Mouse (Mus musculus): ENCODE results near the gene Hsf2bp. TPM values are rescaled to one million over a fixed set of nuclear protein-coding genes. Genes with fewer than 3 reads are reported as not detected.

The Hsf2bp gene
- polyA plus RNA-seq, 1 experiment from 2014 or later = 0.64 TPM

DNA sequence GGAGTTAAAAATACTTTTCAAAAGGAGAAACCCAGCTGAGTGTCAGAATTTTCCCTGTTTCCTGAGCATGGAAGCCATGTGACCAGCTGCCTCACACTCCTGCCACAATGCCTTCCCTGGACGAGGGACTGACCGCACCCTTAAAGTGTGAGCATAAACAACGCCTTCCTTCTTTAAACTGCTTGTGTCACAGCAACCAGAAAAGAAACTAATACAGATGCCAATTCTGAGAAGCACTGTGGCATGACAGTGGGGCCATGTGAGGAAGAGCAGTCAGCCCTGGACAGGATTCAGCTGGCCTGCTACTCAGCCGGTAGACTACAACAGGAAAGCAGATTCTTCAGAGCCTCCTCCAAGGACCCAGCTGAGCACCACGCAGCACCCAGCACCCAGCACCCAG, 29.3 kb downstream of the Hsf2bp start:
- DNase-seq (ENCODE audit: low spot score) (no peak), ATAC-seq (replicated peaks; ENCODE audit: low FRiP score) (no peak)
- Histone ChIP-seq H3K27ac (ENCODE audit: low read depth, low read length) (no peak overlapping the region), H3K9ac (ENCODE audit: low read depth, low read length) (no peak overlapping the region), H3K27me3 (replicated peaks; ENCODE audit: control insufficient read depth, insufficient read depth, low read length) (no peaks in the 10 kb centered on the region), H3K4me2 (no peak overlapping the region), H3K36me3 (ENCODE audit: control insufficient read depth, insufficient read depth, low read length) (no peaks in the 10 kb centered on the region), H3K4me3 (ENCODE audit: low read depth, low read length) (no peak overlapping the region), H3K9me3 (ENCODE audit: control insufficient read depth, low read length) (no peaks in the 10 kb centered on the region), H3K4me1 (replicated peaks; ENCODE audit: control insufficient read depth, insufficient read depth, low read length) (no peaks in the 10 kb centered on the region)
- WGBS = 79% methylated on average over 5 of the region's 5 CpGs

DNA sequence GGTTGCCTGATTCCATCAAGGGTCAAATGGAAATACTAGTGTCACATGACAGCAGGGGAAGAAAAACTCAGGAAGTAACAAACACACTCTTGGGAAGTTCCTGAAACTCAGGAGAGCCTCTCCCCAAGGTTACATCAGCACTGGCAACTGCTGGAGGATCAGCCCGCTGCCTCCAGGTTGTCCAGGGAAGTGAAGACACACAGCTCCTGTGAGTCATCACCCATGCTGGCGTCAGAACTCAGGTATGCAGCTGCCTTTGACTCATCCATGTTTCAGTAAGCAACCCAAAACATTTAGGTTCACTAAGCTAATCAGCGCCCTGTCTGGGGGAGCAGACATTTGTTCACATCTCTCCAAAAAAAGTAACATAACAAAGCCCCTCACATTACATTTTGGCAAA, 32.9 kb downstream of the Hsf2bp start:
- Histone ChIP-seq H3K27ac (ENCODE audit: low read depth, low read length) (no peak overlapping the region), H3K4me1 (replicated peaks; ENCODE audit: control insufficient read depth, insufficient read depth, low read length) (no peaks in the 10 kb centered on the region), H3K27me3 (replicated peaks; ENCODE audit: control insufficient read depth, insufficient read depth, low read length) (no peaks in the 10 kb centered on the region), H3K4me2 (no peak overlapping the region), H3K36me3 (ENCODE audit: control insufficient read depth, insufficient read depth, low read length) (no peaks in the 10 kb centered on the region), H3K4me3 (ENCODE audit: low read depth, low read length) (no peak overlapping the region), H3K9ac (ENCODE audit: low read depth, low read length) (no peak overlapping the region), H3K9me3 (ENCODE audit: control insufficient read depth, low read length) (no peaks in the 10 kb centered on the region)
- no peak for DNase-seq (ENCODE audit: low spot score)
- WGBS = 88% methylated on average over 3 of the region's 3 CpGs
- ATAC-seq (replicated peaks; ENCODE audit: low FRiP score) = no peak

DNA sequence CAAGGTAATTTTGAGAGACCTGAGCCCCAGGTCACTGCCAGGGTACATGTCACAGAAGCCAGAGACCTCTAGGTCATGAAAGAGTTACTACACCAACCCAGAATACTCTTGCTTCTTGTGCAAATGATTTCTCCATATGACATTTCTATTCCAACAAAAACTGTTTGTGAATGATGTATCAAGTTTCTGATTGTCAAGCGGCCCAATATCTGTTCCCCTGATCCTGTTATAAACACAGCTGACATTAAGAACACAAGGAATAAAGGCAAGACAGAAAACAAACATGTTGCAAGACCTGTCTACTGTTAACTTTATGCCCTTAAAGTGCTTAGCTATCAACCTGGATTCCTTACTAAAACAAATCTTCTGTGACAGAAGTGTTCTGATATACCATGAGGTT, 37.8 kb downstream of the Hsf2bp start:
- Histone ChIP-seq H3K9ac (ENCODE audit: low read depth, low read length) (no peak overlapping the region), H3K4me1 (replicated peaks; ENCODE audit: control insufficient read depth, insufficient read depth, low read length) (peaks cover 12% of the 10 kb centered on the region), H3K4me2 (no peak overlapping the region), H3K36me3 (ENCODE audit: control insufficient read depth, insufficient read depth, low read length) (no peaks in the 10 kb centered on the region), H3K9me3 (ENCODE audit: control insufficient read depth, low read length) (no peaks in the 10 kb centered on the region), H3K27ac (ENCODE audit: low read depth, low read length) (no peak overlapping the region), H3K4me3 (ENCODE audit: low read depth, low read length) (no peak overlapping the region), H3K27me3 (replicated peaks; ENCODE audit: control insufficient read depth, insufficient read depth, low read length) (no peaks in the 10 kb centered on the region)
- DNase-seq (ENCODE audit: low spot score) (no peak), ATAC-seq (replicated peaks; ENCODE audit: low FRiP score) (no peak)
- WGBS = 69% methylated on average over 1 of the region's 1 CpGs

GRCm38 (mm10) chr17:31996331-31996730, 39.8 kb downstream of the Hsf2bp start:
- Histone ChIP-seq H3K9me3 (ENCODE audit: control insufficient read depth, low read length) (no peaks in the 10 kb centered on the region), H3K4me1 (replicated peaks; ENCODE audit: control insufficient read depth, insufficient read depth, low read length) (peaks cover 15% of the 10 kb centered on the region), H3K27ac (ENCODE audit: low read depth, low read length) (peak overlapping the region; percentile 43), H3K9ac (ENCODE audit: low read depth, low read length) (no peak overlapping the region), H3K36me3 (ENCODE audit: control insufficient read depth, insufficient read depth, low read length) (no peaks in the 10 kb centered on the region), H3K4me2 (no peak overlapping the region), H3K27me3 (replicated peaks; ENCODE audit: control insufficient read depth, insufficient read depth, low read length) (no peaks in the 10 kb centered on the region), H3K4me3 (ENCODE audit: low read depth, low read length) (no peak overlapping the region)
- 61% methylated on average over 4 of the region's 4 CpGs for WGBS
- no peak for ATAC-seq (replicated peaks; ENCODE audit: low FRiP score)
- DNase-seq (ENCODE audit: low spot score) = no peak

- H3K27ac ChIP-seq (ENCODE audit: low read depth, low read length) = peak overlapping the region; percentile 43; the same call in 1 of the 2 replicates
- peak; percentile 60; the same call in 1 of the 2 replicates for ATAC-seq (replicated peaks; ENCODE audit: low FRiP score)
- DNase-seq (ENCODE audit: low spot score) = no peak
Measured at GRCm38 (mm10) chr17:31995784-31996183, 40.4 kb downstream of the Hsf2bp start.

GRCm38 (mm10) chr17:31994132-31994531, 42.0 kb downstream of the Hsf2bp start:
- Histone ChIP-seq H3K4me2 (no peak overlapping the region), H3K9ac (ENCODE audit: low read depth, low read length) (no peak overlapping the region), H3K36me3 (ENCODE audit: control insufficient read depth, insufficient read depth, low read length) (no peaks in the 10 kb centered on the region), H3K4me1 (replicated peaks; ENCODE audit: control insufficient read depth, insufficient read depth, low read length) (peaks cover 15% of the 10 kb centered on the region), H3K4me3 (ENCODE audit: low read depth, low read length) (no peak overlapping the region), H3K27me3 (replicated peaks; ENCODE audit: control insufficient read depth, insufficient read depth, low read length) (no peaks in the 10 kb centered on the region), H3K9me3 (ENCODE audit: control insufficient read depth, low read length) (no peaks in the 10 kb centered on the region), H3K27ac (ENCODE audit: low read depth, low read length) (no peak overlapping the region)
- ATAC-seq (replicated peaks; ENCODE audit: low FRiP score) (no peak), DNase-seq (ENCODE audit: low spot score) (no peak)

More at GRCm38 (mm10) chr17:31995784-31996183, 40.4 kb downstream of the Hsf2bp start:
- 30% methylated on average over 2 of the region's 2 CpGs for WGBS
- H3K4me2 ChIP-seq = no peak overlapping the region
- no peaks in the 10 kb centered on the region for H3K9me3 ChIP-seq (ENCODE audit: control insufficient read depth, low read length)
- H3K4me3 ChIP-seq (ENCODE audit: low read depth, low read length) = no peak overlapping the region
- H3K27me3 ChIP-seq (replicated peaks; ENCODE audit: control insufficient read depth, insufficient read depth, low read length) = no peaks in the 10 kb centered on the region
- H3K4me1 ChIP-seq (replicated peaks; ENCODE audit: control insufficient read depth, insufficient read depth, low read length) = peaks cover 15% of the 10 kb centered on the region
- H3K36me3 ChIP-seq (ENCODE audit: control insufficient read depth, insufficient read depth, low read length) = no peaks in the 10 kb centered on the region
- H3K9ac ChIP-seq (ENCODE audit: low read depth, low read length) = no peak overlapping the region

- Histone ChIP-seq H3K9ac (ENCODE audit: low read depth, low read length) (no peak overlapping the region), H3K4me3 (ENCODE audit: low read depth, low read length) (no peak overlapping the region), H3K4me1 (replicated peaks; ENCODE audit: control insufficient read depth, insufficient read depth, low read length) (peaks cover 15% of the 10 kb centered on the region), H3K27me3 (replicated peaks; ENCODE audit: control insufficient read depth, insufficient read depth, low read length) (no peaks in the 10 kb centered on the region), H3K36me3 (ENCODE audit: control insufficient read depth, insufficient read depth, low read length) (no peaks in the 10 kb centered on the region), H3K27ac (ENCODE audit: low read depth, low read length) (no peak overlapping the region), H3K4me2 (no peak overlapping the region), H3K9me3 (ENCODE audit: control insufficient read depth, low read length) (no peaks in the 10 kb centered on the region)
- DNase-seq (ENCODE audit: low spot score) = no peak
- WGBS = 83% methylated on average over 1 of the region's 1 CpGs
- no peak for ATAC-seq (replicated peaks; ENCODE audit: low FRiP score)
Measured at GRCm38 (mm10) chr17:31993354-31993753, 42.8 kb downstream of the Hsf2bp start.

DNA sequence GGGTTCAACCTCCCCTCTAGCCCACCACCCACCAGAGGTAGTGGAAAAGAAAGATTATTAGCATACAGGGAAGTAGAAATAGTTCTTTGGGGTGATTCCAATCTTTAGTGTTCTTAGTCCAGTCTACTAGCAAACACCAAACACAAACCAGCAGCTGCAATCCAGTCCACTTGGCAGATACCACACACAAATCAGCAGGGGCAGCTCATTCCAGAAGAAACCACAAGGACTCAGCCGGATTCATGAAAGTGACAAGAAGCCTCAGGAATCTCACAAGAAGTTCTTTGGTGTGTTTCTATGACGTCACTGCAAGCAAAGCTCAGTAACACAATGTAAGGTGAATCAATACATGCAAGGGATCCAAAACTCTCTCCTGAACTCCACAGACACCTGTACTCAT, 44.1 kb downstream of the Hsf2bp start:
- no peak overlapping the region for H3K4me2 ChIP-seq
- peaks cover 15% of the 10 kb centered on the region for H3K4me1 ChIP-seq (replicated peaks; ENCODE audit: control insufficient read depth, insufficient read depth, low read length)
- no peak for DNase-seq (ENCODE audit: low spot score)
- H3K27me3 ChIP-seq (replicated peaks; ENCODE audit: control insufficient read depth, insufficient read depth, low read length) = no peaks in the 10 kb centered on the region
- no peak overlapping the region for H3K4me3 ChIP-seq (ENCODE audit: low read depth, low read length)
- no peaks in the 10 kb centered on the region for H3K36me3 ChIP-seq (ENCODE audit: control insufficient read depth, insufficient read depth, low read length)
- H3K9ac ChIP-seq (ENCODE audit: low read depth, low read length) = no peak overlapping the region
- 53% methylated on average over 2 of the region's 2 CpGs for WGBS
- H3K9me3 ChIP-seq (ENCODE audit: control insufficient read depth, low read length) = no peaks in the 10 kb centered on the region
- H3K27ac ChIP-seq (ENCODE audit: low read depth, low read length) = no peak overlapping the region
- no peak for ATAC-seq (replicated peaks; ENCODE audit: low FRiP score)

DNA sequence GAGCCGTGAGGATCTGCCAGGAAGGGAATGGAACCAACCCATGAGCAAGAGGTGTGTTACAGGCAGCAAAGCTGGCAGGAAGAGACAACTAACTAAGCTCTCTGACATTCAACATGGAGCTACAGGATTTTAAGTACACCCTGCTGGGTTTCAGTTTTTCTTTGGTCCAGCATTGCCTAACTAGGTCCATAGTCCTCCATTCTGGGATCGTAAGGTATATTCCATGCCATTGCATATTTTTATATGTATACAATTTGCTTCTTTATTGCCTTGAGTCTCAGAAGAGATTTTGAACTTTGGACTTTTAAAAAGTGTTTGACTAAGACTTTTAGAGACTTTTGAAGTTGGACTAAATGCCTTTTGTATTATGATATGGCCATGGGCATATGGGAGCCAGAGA, 47.1 kb downstream of the Hsf2bp start:
- H3K4me1 ChIP-seq (replicated peaks; ENCODE audit: control insufficient read depth, insufficient read depth, low read length) = peaks cover 4% of the 10 kb centered on the region; the same call in 1 of the 2 replicates
- no peak overlapping the region for H3K9ac ChIP-seq (ENCODE audit: low read depth, low read length)
- no peak for ATAC-seq (replicated peaks; ENCODE audit: low FRiP score)
- no peak overlapping the region for H3K27ac ChIP-seq (ENCODE audit: low read depth, low read length)
- H3K27me3 ChIP-seq (replicated peaks; ENCODE audit: control insufficient read depth, insufficient read depth, low read length) = no peaks in the 10 kb centered on the region
- 80% methylated on average over 2 of the region's 2 CpGs for WGBS
- H3K9me3 ChIP-seq (ENCODE audit: control insufficient read depth, low read length) = no peaks in the 10 kb centered on the region
- H3K4me2 ChIP-seq = no peak overlapping the region
- H3K4me3 ChIP-seq (ENCODE audit: low read depth, low read length) = no peak overlapping the region
- no peaks in the 10 kb centered on the region for H3K36me3 ChIP-seq (ENCODE audit: control insufficient read depth, insufficient read depth, low read length)
- no peak for DNase-seq (ENCODE audit: low spot score)
